In genomic region chr9:25167458-25168084, GRCm38 (mm10) we compare ENCODE assay signal across 9 mouse cellular contexts. TPM values are rescaled to one million over a fixed set of nuclear protein-coding genes. Genes with fewer than 3 reads are reported as not detected.
A peak's percentile ranks its signal among the peaks of the same experiment; 100 is the strongest.
DNase-seq lines count a peak whose midpoint lies in the region; ATAC-seq and TF ChIP-seq lines count a peak whose summit lies in the region.
"Had no signal": no experiment of that assay in that cellular context is flagged by ENCODE, and none has a peak within 500 bp of the region (broad histone marks: within the 10 kb centered on the region; RNA-seq: fewer than 3 reads in every experiment).

No protein-coding gene starts in this region.

- 0 out of 2 replicates have a peak, but pooled peaks cover 2% of the 10 kb centered on the region for H3K27me3 ChIP-seq in G1E (ENCODE audit: insufficient read depth, low read length)
- H3K27me3 ChIP-seq in lung, embryonic 16.5 days (ENCODE audit: control insufficient read depth, insufficient read depth, low read depth, low read length) = no peaks in the 10 kb centered on the region
- H3K27me3 ChIP-seq: limb, embryonic 15.5 days had no signal

- H3K4me1 ChIP-seq in G1E (ENCODE audit: insufficient read depth, low read depth, low read length) = peaks cover 8% of the 10 kb centered on the region; the same call in 1 of the 2 replicates
- H3K4me1 ChIP-seq in bone marrow macrophage, adult 2 months (ENCODE audit: control insufficient read depth, insufficient read depth, low read length) = 0 out of 2 replicates have a peak, but pooled peaks cover 3% of the 10 kb centered on the region
- peaks cover 5% of the 10 kb centered on the region; the same call in 1 of the 2 replicates for H3K4me1 ChIP-seq in lung, embryonic 16.5 days (replicated peaks; ENCODE audit: control insufficient read depth, insufficient read depth, low read length)
- H3K4me1 ChIP-seq: limb, embryonic 15.5 days had no signal

- DNase-seq in G1E (ENCODE audit: low spot score) = peak; percentile 38
- DNase-seq in heart, postnatal 10 days = peak; percentile 85 to 90
- peak; percentile 66 to 84 for DNase-seq in layer of hippocampus, adult 8-10 months (ENCODE audit: low spot score in 2 of 2)
- peak; percentile 81 for DNase-seq in right cerebral cortex, adult 18-20 months
- peak; percentile 80 for DNase-seq in urinary bladder, postnatal 14 days (ENCODE audit: low spot score)

- no peaks in the 10 kb centered on the region for H3K36me3 ChIP-seq in G1E (replicated peaks)
- no peaks in the 10 kb centered on the region for H3K36me3 ChIP-seq in lung, embryonic 16.5 days (ENCODE audit: control insufficient read depth, insufficient read depth, low read length)
- H3K36me3 ChIP-seq: limb, embryonic 15.5 days had no signal

- peak; percentile 83 for ATAC-seq in G1E (ENCODE audit: extremely low read depth, insufficient number of reproducible peaks, low FRiP score, poor library complexity, severe bottlenecking)
- ATAC-seq in erythroblast, adult 5-6 weeks (replicated peaks; ENCODE audit: low FRiP score, poor library complexity, severe bottlenecking) = peak; percentile 97
- ATAC-seq in lung, embryonic 16.5 days (ENCODE audit: low read depth) = peak; percentile 64; the same call in 1 of the 2 replicates

- no peak overlapping the region for H3K9ac ChIP-seq in lung, embryonic 16.5 days (ENCODE audit: low read length)
- H3K9ac ChIP-seq: limb, embryonic 15.5 days had no signal

- WGBS in lung, embryonic 16.5 days = 27% methylated on average over 6 of the region's 6 CpGs

- intact Hi-C loops in heart, postnatal 10 days (cut with DNase I) = loop anchor here (1.0 to 5.0 kb wide), 2 partner anchors 142 to 425 kb away; no protein-coding TSS in a partner anchor

- no peaks in the 10 kb centered on the region for H3K9me3 ChIP-seq in G1E (replicated peaks)
- no peaks in the 10 kb centered on the region for H3K9me3 ChIP-seq in lung, embryonic 16.5 days (ENCODE audit: control insufficient read depth, low read length)
- H3K9me3 ChIP-seq: limb, embryonic 15.5 days had no signal

- peak; percentile 83 for TF ChIP-seq CTCF in G1E (IDR thresholded peaks at IDR 0.05; ENCODE audit: low read depth, low read length)
- peak; percentile 78 for TF ChIP-seq CTCF in bone marrow macrophage, adult 2 months (IDR thresholded peaks at IDR 0.05; ENCODE audit: low read depth, low read length)

- H3K4me2 ChIP-seq in lung, embryonic 16.5 days (ENCODE audit: low read depth, low read length) = no peak overlapping the region
- H3K4me2 ChIP-seq: limb, embryonic 15.5 days had no signal

- no peak overlapping the region for H3K27ac ChIP-seq in bone marrow macrophage, adult 2 months (ENCODE audit: insufficient read depth, low read depth, low read length)
- no peak overlapping the region for H3K27ac ChIP-seq in lung, embryonic 16.5 days (ENCODE audit: low read length)
- H3K27ac ChIP-seq: limb, embryonic 15.5 days had no signal

- no peak for TF ChIP-seq POLR2A in bone marrow macrophage, adult 2 months (IDR thresholded peaks at IDR 0.05; ENCODE audit: borderline replicate concordance, low read depth, low read length)

- H3K4me3 ChIP-seq in G1E (ENCODE audit: low read depth, low read length) = no peak overlapping the region
- H3K4me3 ChIP-seq in bone marrow macrophage, adult 2 months (ENCODE audit: insufficient read depth, low read length) = no peak overlapping the region
- H3K4me3 ChIP-seq in lung, embryonic 16.5 days (ENCODE audit: low read length) = no peak overlapping the region
- H3K4me3 ChIP-seq: limb, embryonic 15.5 days had no signal

RNA-seq across cellular contexts. Expression of gene Herpud2, which starts 16.0 kb away (rescaled TPM):
- total RNA-seq in G1E (2014; fragmentation: Nextera tagmentation) = 35.3 and 46.9 TPM in 2 replicates
- 13.7 and 14.0 TPM in 2 replicates for total RNA-seq in G1E (2017)
- polyA plus RNA-seq in G1E (2012) = 15.6 and 19.2 TPM in 2 replicates
- 53.2 and 53.6 TPM in 2 replicates for polyA plus RNA-seq in bone marrow macrophage, adult 2 months (2012; ENCODE audit: insufficient read depth, insufficient read length, missing spikeins)
- 47.1 and 48.7 TPM in 2 replicates for total RNA-seq in erythroblast, adult 5-6 weeks (2015; ENCODE audit: low replicate concordance)
- total RNA-seq in erythroblast, adult 5-6 weeks (2017; ENCODE audit: low replicate concordance) = 28.2 and 30.0 TPM in 2 replicates
- 10 to 100 TPM; 40.4 to 42.1 TPM for total RNA-seq in heart, postnatal 10 days (2021)
- 10 to 100 TPM; 44.2 to 50.5 (median 46.9) TPM for total RNA-seq in layer of hippocampus, adult 8-10 months (2022)
- polyA plus RNA-seq in lung, embryonic 16.5 days (2015; fragmentation: Nextera tagmentation; extraction: Ambion mirVana) = 26.7 and 27.0 TPM in 2 replicates
